Mouse (Mus musculus): ENCODE data around the gene Lrp1. TPM values are rescaled to one million over a fixed set of nuclear protein-coding genes. Genes with fewer than 3 reads are reported as not detected.

Lrp1 gene
- total RNA-seq, 2 experiments from 2014 or later: 85.0 to 105 TPM

- intact Hi-C loops (cut with DNase I): loop anchor here (5.0 to 10.0 kb wide), 2 partner anchors 106 to 364 kb away; no protein-coding TSS in a partner anchor
- no peak for DNase-seq
Observed at GRCm38 (mm10) chr10:127570937-127571641, 49.9 kb downstream of the Lrp1 start.

- intact Hi-C loops (cut with DNase I): loop anchor here (5.0 to 10.0 kb wide), 2 partner anchors 107 to 364 kb away; no protein-coding TSS in a partner anchor
Observed at GRCm38 (mm10) chr10:127570384-127570783, 50.6 kb downstream of the Lrp1 start.

GRCm38 (mm10) chr10:127569450-127569849 is 51.5 kb downstream of the Lrp1 start:
- intact Hi-C loops (cut with DNase I): loop anchor here (2.0 to 5.0 kb wide), 3 partner anchors 53 to 168 kb away; partner anchors contain the start of gene Zbtb39
- DNase-seq: peak; percentile 71 to 89

More at GRCm38 (mm10) chr10:127570384-127570783, 50.6 kb downstream of the Lrp1 start:
- DNase-seq: no peak

GRCm38 (mm10) chr10:127566553-127567326 is 54.2 kb downstream of the Lrp1 start:
- intact Hi-C loops (cut with DNase I): loop anchor here (5.0 kb wide), 1 partner anchor 171 kb away; the partner anchor contains the start of gene Zbtb39

GRCm38 (mm10) chr10:127564301-127564700 is 56.6 kb downstream of the Lrp1 start:
- intact Hi-C loops (cut with DNase I): no loop called here
- peak; percentile 40 to 46 for DNase-seq

More at GRCm38 (mm10) chr10:127566553-127567326, 54.2 kb downstream of the Lrp1 start:
- no peak for DNase-seq

GRCm38 (mm10) chr10:127563840-127564239 is 57.1 kb downstream of the Lrp1 start:
- DNase-seq: no peak
- intact Hi-C loops (cut with DNase I): no loop called here

- no peak for DNase-seq
- intact Hi-C loops (cut with DNase I): no loop called here
Observed at GRCm38 (mm10) chr10:127561145-127561544, 59.8 kb downstream of the Lrp1 start.

GRCm38 (mm10) chr10:127557397-127557796 is 63.6 kb downstream of the Lrp1 start:
- intact Hi-C loops (cut with DNase I): no loop called here
- DNase-seq: no peak

- intact Hi-C loops (cut with DNase I): no loop called here
- peak in 1 of 2 experiments; percentile 30 for DNase-seq
Observed at GRCm38 (mm10) chr10:127555703-127556102, 65.2 kb downstream of the Lrp1 start.

GRCm38 (mm10) chr10:127549892-127550291 is 71.1 kb downstream of the Lrp1 start:
- no peak for DNase-seq
- intact Hi-C loops (cut with DNase I): no loop called here

GRCm38 (mm10) chr10:127548236-127548635 is 72.7 kb downstream of the Lrp1 start:
- intact Hi-C loops (cut with DNase I): no loop called here
- no peak for DNase-seq

- no peak for DNase-seq
- intact Hi-C loops (cut with DNase I): no loop called here
Observed at GRCm38 (mm10) chr10:127546505-127546904, 74.4 kb downstream of the Lrp1 start.

- no peak for DNase-seq
- intact Hi-C loops (cut with DNase I): no loop called here
Observed at GRCm38 (mm10) chr10:127544375-127544774, 76.6 kb downstream of the Lrp1 start.

GRCm38 (mm10) chr10:127543916-127544315 is 77.0 kb downstream of the Lrp1 start:
- DNase-seq: no peak
- intact Hi-C loops (cut with DNase I): no loop called here

GRCm38 (mm10) chr10:127542720-127543119 is 78.2 kb downstream of the Lrp1 start:
- intact Hi-C loops (cut with DNase I): no loop called here

GRCm38 (mm10) chr10:127542084-127542483 is 78.9 kb downstream of the Lrp1 start:
- intact Hi-C loops (cut with DNase I): no loop called here
- DNase-seq: peak in 1 of 2 experiments; percentile 50

More at GRCm38 (mm10) chr10:127542720-127543119, 78.2 kb downstream of the Lrp1 start:
- no peak for DNase-seq

GRCm38 (mm10) chr10:127541510-127541909 is 79.4 kb downstream of the Lrp1 start:
- intact Hi-C loops (cut with DNase I): no loop called here
- no peak for DNase-seq

GRCm38 (mm10) chr10:127537854-127538583 is 82.9 kb downstream of the Lrp1 start:
- intact Hi-C loops (cut with DNase I): loop anchor here (1.0 kb wide), 2 partner anchors 25 to 29 kb away; no protein-coding TSS in a partner anchor
- peak; percentile 78 to 88 for DNase-seq

GRCm38 (mm10) chr10:127536586-127537314 is 84.2 kb downstream of the Lrp1 start:
- peak; percentile 54 to 56 for DNase-seq
- intact Hi-C loops (cut with DNase I): loop anchor here (1.0 kb wide), 1 partner anchor 27 kb away; no protein-coding TSS in a partner anchor

All from heart, postnatal 14 days (tissue).